Mouse (Mus musculus) frontal cortex, postnatal 14 days (tissue): ENCODE results near the gene Crispld2.

Source experiments
- DNase-seq, 2 experiments: peaks; one replicate each; pipeline ENCODE4 v3.0.0; 2022; ENCODE audit warnings: low spot score in 2 of 2

The Crispld2 gene

GRCm38 (mm10) chr8:119992249-119992648, at the start of gene Crispld2:
Gene Crispld2, plus strand, starts transcription at chr8:119992438.
- DNase-seq, result peak; percentile 23 to 46

- no peak for DNase-seq
Measured at GRCm38 (mm10) chr8:119943616-119944015, 48.6 kb upstream of the Crispld2 start.

GRCm38 (mm10) chr8:119944096-119944811, 48.0 kb upstream of the Crispld2 start:
- DNase-seq, result peak; percentile 54 to 78

GRCm38 (mm10) chr8:119946326-119946865, 45.8 kb upstream of the Crispld2 start:
- no peak for DNase-seq

GRCm38 (mm10) chr8:119947653-119948052, 44.6 kb upstream of the Crispld2 start:
- no peak for DNase-seq

- no peak for DNase-seq
Measured at GRCm38 (mm10) chr8:119948340-119948739, 43.9 kb upstream of the Crispld2 start.

GRCm38 (mm10) chr8:119952282-119952681, 40.0 kb upstream of the Crispld2 start:
- no peak for DNase-seq

GRCm38 (mm10) chr8:119952747-119953146, 39.5 kb upstream of the Crispld2 start:
- DNase-seq, result no peak

- DNase-seq, result no peak
Measured at GRCm38 (mm10) chr8:119955333-119955732, 36.9 kb upstream of the Crispld2 start.

GRCm38 (mm10) chr8:119958076-119958475, 34.2 kb upstream of the Crispld2 start:
- DNase-seq, result no peak

GRCm38 (mm10) chr8:119960531-119961104, 31.6 kb upstream of the Crispld2 start:
- DNase-seq, result peak; percentile 32 to 52

- no peak for DNase-seq
Measured at GRCm38 (mm10) chr8:119964859-119965258, 27.4 kb upstream of the Crispld2 start.

- no peak for DNase-seq
Measured at GRCm38 (mm10) chr8:119967435-119967834, 24.8 kb upstream of the Crispld2 start.

- no peak for DNase-seq
Measured at GRCm38 (mm10) chr8:119970169-119970568, 22.1 kb upstream of the Crispld2 start.

GRCm38 (mm10) chr8:119972558-119972957, 19.7 kb upstream of the Crispld2 start:
- no peak for DNase-seq

- no peak for DNase-seq
Measured at GRCm38 (mm10) chr8:119978770-119979381, 13.4 kb upstream of the Crispld2 start.

- no peak for DNase-seq
Measured at GRCm38 (mm10) chr8:119981253-119981652, 11.0 kb upstream of the Crispld2 start.

GRCm38 (mm10) chr8:119984085-119984484, 8.2 kb upstream of the Crispld2 start:
- no peak for DNase-seq

- DNase-seq, result no peak
Measured at GRCm38 (mm10) chr8:119986174-119986573, 6.1 kb upstream of the Crispld2 start.

GRCm38 (mm10) chr8:119988087-119988486, 4.2 kb upstream of the Crispld2 start:
- no peak for DNase-seq

GRCm38 (mm10) chr8:119994114-119994513, 1.9 kb downstream of the Crispld2 start:
- DNase-seq, result no peak

- no peak for DNase-seq
Measured at GRCm38 (mm10) chr8:119994556-119994955, 2.3 kb downstream of the Crispld2 start.

GRCm38 (mm10) chr8:119997266-119997665, 5.0 kb downstream of the Crispld2 start:
- DNase-seq, result no peak
